Mouse (Mus musculus) midbrain, embryonic 13.5 days (tissue): ENCODE results near the gene Atp10a. TPM values are rescaled to one million over a fixed set of nuclear protein-coding genes. Genes with fewer than 3 reads are reported as not detected.

Experiments used
- ATAC-seq: fragments of 200-750 bp; cut with Nextera tagmentation; 2 replicates; pipeline ENCODE4 v1.8.0; 2017; ENCODE audit warnings: mild to moderate bottlenecking, moderate TSS enrichment, moderate library complexity
- H3K27ac ChIP-seq: fragments of 300-500 bp; sonication (generic); 2 replicates; pipeline ENCODE4 v1.5.1; 2015; ENCODE audit warnings: inconsistent platforms, mild to moderate bottlenecking, moderate library complexity
- H3K27me3 ChIP-seq: fragments of 300-500 bp; sonication (generic); 2 replicates; pipeline ENCODE4 v1.6.1; 2015; ENCODE audit warnings: mild to moderate bottlenecking, inconsistent platforms
- H3K36me3 ChIP-seq: fragments of 300-500 bp; sonication (generic); 2 replicates; pipeline ENCODE4 v1.6.1; 2015; ENCODE audit warnings: mild to moderate bottlenecking, inconsistent platforms
- H3K4me1 ChIP-seq: fragments of 300-500 bp; sonication (generic); replicated peaks from 2 replicates; pipeline ENCODE4 v1.6.1; 2015; ENCODE audit warnings: inconsistent platforms
- H3K4me2 ChIP-seq: fragments of 300-500 bp; sonication (generic); replicated peaks from 2 replicates; pipeline ENCODE4 v1.6.1; 2015; ENCODE audit warnings: moderate library complexity, mild to moderate bottlenecking, inconsistent platforms
- H3K4me3 ChIP-seq: fragments of 300-500 bp; sonication (generic); replicated peaks from 2 replicates; pipeline ENCODE4 v1.5.1; 2015; ENCODE audit warnings: mild to moderate bottlenecking, inconsistent platforms
- H3K9ac ChIP-seq: fragments of 300-500 bp; sonication (generic); replicated peaks from 2 replicates; pipeline ENCODE4 v1.6.1; 2015; ENCODE audit warnings: mild to moderate bottlenecking, inconsistent platforms
- H3K9me3 ChIP-seq: fragments of 300-500 bp; sonication (generic); 2 replicates; pipeline ENCODE4 v1.6.1; 2016; ENCODE audit warnings: mild to moderate bottlenecking, inconsistent platforms
- WGBS: fragments of 180-500 bp; shearing (Covaris S2); methylation state at CpG from one replicate; pipeline ENCODE4 v1.1.7; 2015; 5-methylcytosine and 5-hydroxymethylcytosine counted together
- polyA plus RNA-seq: library from polyadenylated mRNA; unstranded; fragments of >200 nt; fragmentation: Nextera tagmentation; extraction: Ambion mirVana; gene quantifications from 2 replicates; pipeline ENCODE4 v1.2.1, GENCODE M21; 2015

Atp10a gene
- polyA plus RNA-seq: 0.95 and 1.7 TPM in 2 replicates

DNA sequence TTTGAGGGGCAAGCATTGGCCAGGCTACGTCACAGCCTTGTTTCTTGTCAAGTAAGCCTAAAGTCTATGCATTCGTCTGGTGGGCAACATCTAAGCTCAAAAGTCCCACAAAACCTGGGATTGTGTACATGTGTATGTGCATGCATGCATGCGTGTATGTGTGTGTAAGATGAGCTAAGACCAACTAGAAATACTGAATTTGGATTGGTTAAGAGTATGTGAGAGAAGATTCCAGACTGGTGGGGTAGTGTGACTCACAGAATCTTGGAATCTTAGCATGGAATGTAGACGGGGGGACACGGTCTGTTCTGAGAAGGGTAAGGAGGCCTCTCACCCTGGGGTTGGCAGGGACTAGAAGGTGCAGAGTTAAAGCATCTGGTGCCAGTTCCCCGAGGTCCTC lies at the start of gene Atp10a:
TSS of gene Atp10a (plus strand) at position 301 of the 400 bp plus-strand sequence.
- no peak within 1 kb of the TSS for H3K4me3 ChIP-seq
- no peak for ATAC-seq
- 86% methylated on average over 6 of the region's 6 CpGs for WGBS
- H3K9me3 ChIP-seq: no peaks in the 10 kb centered on the region
- H3K27ac ChIP-seq: no peak within 1 kb of the TSS
- no peak within 1 kb of the TSS for H3K4me2 ChIP-seq
- H3K4me1 ChIP-seq: peaks cover 9% of the 10 kb centered on the region
- H3K9ac ChIP-seq: no peak within 1 kb of the TSS
- no peaks in the 10 kb centered on the region for H3K36me3 ChIP-seq
- peaks cover 16% of the 10 kb centered on the region for H3K27me3 ChIP-seq

DNA sequence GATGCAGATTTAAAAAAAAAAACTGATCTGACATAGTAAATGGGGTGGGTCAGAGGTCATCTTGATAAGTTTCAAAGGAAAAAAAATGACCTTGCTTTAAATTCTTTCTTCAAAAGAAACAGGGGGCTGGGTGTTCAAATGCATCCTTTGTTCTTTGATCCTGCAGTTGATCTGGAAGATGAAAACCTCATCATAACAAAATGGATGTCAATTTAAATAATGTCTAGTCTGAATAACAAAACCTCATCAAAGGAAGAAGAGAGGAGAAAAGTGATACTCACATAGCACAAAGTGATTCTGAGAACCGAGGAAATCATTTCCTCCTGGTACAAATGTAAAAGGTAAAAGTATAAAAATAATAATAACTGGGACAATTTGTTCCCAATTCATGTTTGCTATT lies 37.9 kb upstream of the Atp10a start:
- Histone ChIP-seq H3K4me2 (no peak overlapping the region), H3K4me1 (no peaks in the 10 kb centered on the region), H3K27me3 (no peaks in the 10 kb centered on the region), H3K4me3 (no peak overlapping the region), H3K27ac (no peak overlapping the region), H3K36me3 (no peaks in the 10 kb centered on the region), H3K9me3 (no peaks in the 10 kb centered on the region), H3K9ac (no peak overlapping the region)
- WGBS: 84% methylated on average over 1 of the region's 1 CpGs
- ATAC-seq: no peak

DNA sequence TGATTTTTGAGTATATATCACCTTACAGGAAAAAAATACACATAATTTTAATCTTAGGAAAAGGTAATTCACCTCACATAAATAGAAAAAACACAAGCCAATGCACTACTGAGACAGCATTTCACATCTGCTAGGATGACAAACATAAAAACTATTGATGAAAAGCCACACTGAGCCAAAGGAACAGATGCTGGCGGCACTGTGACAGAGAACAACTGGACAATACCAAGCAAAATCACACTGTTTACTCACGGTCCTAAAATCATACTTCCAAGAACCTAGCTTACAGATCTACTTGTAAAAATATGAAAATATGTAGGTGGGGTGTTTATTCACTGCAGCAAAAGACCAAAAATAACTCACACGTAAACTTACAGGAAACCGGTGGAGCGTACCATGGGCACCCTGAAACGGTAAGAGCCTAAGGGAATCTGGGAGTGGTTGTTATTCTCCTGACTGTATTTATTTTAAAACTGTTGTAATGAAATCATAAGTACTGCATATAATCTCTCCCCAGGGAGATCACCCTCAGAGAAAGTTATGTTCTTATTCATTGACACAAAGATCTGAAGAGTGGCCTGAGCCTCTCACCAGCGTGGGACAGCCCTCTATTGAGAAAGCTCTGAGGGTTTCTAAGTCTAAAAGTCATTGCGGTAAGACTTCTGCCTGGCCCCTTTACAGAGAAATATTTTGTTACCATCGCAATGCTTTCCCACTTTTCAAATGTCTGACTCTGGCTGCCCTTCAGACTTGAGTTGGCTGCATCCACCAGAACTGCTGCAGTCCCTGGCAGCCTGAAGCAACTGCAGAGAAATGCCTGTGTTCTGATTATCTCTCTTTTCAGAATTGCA lies 29.4 kb upstream of the Atp10a start:
- H3K4me3 ChIP-seq: no peak overlapping the region
- WGBS: 78% methylated on average over 9 of the region's 9 CpGs
- no peak overlapping the region for H3K27ac ChIP-seq
- H3K4me1 ChIP-seq: no peaks in the 10 kb centered on the region
- no peak overlapping the region for H3K9ac ChIP-seq
- H3K9me3 ChIP-seq: no peaks in the 10 kb centered on the region
- no peak overlapping the region for H3K4me2 ChIP-seq
- no peaks in the 10 kb centered on the region for H3K27me3 ChIP-seq
- ATAC-seq: no peak
- no peaks in the 10 kb centered on the region for H3K36me3 ChIP-seq

DNA sequence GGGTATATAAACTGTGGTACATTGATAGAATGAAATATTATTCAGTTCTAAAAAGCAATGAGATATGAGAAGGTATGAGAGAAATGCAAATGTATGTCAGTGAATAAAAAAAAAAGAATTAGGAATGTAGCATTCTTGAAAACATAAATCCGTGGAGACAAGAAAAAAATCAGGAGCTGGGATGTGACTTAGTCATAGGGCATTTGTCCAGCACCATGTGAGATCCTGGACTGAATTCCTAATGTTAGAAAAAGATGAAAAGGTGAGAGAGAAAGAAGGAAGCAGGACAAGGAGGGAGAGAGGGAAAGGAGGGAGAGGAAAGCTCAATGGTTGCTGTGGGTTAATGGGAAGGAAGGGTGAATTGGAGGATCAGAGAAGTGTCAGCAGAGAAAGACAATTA lies 28.6 kb upstream of the Atp10a start:
- no peaks in the 10 kb centered on the region for H3K36me3 ChIP-seq
- H3K4me2 ChIP-seq: no peak overlapping the region
- no peak overlapping the region for H3K4me3 ChIP-seq
- H3K9ac ChIP-seq: no peak overlapping the region
- no peak overlapping the region for H3K27ac ChIP-seq
- 85% methylated on average over 1 of the region's 1 CpGs for WGBS
- no peaks in the 10 kb centered on the region for H3K9me3 ChIP-seq
- no peaks in the 10 kb centered on the region for H3K4me1 ChIP-seq
- no peaks in the 10 kb centered on the region for H3K27me3 ChIP-seq
- ATAC-seq: no peak

DNA sequence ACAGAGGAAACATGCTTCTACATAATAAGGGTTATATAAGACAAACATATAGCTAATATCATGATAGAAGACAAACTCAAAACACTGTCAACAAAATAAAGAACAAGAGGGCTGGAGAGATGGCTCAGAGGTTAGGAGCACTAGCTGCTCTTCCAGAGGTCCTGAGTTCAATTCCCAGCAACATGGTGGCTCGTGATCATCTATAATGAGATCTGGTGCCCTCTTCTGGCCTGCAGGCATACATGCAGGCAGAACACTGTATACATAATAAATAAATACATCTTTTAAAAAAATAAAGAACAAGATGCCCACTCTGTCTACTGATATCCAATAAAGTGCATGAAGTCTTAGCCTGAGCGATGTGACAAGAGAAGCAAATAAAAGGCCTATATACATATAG lies 26.7 kb upstream of the Atp10a start:
- WGBS: 88% methylated on average over 2 of the region's 2 CpGs
- H3K27ac ChIP-seq: no peak overlapping the region
- no peaks in the 10 kb centered on the region for H3K27me3 ChIP-seq
- H3K4me3 ChIP-seq: no peak overlapping the region
- no peaks in the 10 kb centered on the region for H3K9me3 ChIP-seq
- no peak for ATAC-seq
- no peaks in the 10 kb centered on the region for H3K36me3 ChIP-seq
- H3K9ac ChIP-seq: no peak overlapping the region
- H3K4me1 ChIP-seq: no peaks in the 10 kb centered on the region
- no peak overlapping the region for H3K4me2 ChIP-seq

DNA sequence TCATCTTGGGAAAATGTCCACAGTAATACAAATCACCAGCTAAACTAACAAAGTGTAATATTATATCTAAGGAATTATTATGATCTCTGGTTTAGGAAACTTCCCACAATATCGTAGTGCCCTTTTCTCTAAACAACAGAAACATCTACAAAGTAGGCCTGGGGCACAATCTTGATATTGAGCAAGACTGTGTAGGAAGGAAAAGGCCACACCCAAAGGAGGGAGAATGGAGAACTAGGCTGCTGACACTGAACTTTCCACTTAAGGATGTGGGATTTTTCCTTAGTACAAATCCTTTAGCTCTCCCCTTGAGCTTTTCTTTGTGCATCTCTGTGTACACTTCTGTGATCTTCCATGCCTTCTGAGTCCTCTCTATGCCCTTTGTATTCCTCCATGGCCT lies 22.3 kb upstream of the Atp10a start:
- Histone ChIP-seq H3K27ac (no peak overlapping the region), H3K27me3 (no peaks in the 10 kb centered on the region), H3K36me3 (no peaks in the 10 kb centered on the region), H3K4me3 (no peak overlapping the region), H3K9ac (no peak overlapping the region), H3K9me3 (no peaks in the 10 kb centered on the region), H3K4me1 (no peaks in the 10 kb centered on the region), H3K4me2 (no peak overlapping the region)
- 93% methylated on average over 1 of the region's 1 CpGs for WGBS
- no peak for ATAC-seq

DNA sequence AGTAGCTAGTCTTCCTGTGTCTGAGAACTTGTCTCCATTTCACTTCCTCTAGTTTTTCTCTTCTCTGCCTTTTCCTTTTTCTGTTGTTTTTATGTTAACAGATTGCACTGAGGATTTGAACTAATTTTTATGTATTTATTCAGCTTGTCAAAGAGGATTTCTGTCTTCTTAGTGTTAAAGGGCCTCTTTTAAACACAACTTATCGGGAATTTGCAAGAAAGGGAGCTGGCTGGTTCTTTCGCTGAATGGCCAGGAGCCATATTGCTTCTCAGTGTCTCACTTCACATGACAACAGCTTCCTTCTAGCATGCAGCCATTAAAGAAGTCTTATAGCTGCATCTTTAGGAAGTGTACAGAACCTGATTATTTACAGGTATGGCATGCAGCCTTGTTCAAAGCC lies 16.3 kb upstream of the Atp10a start:
- H3K9me3 ChIP-seq: no peaks in the 10 kb centered on the region
- no peak for ATAC-seq
- H3K4me2 ChIP-seq: no peak overlapping the region
- WGBS: 53% methylated on average over 2 of the region's 2 CpGs
- H3K4me1 ChIP-seq: no peaks in the 10 kb centered on the region
- H3K36me3 ChIP-seq: no peaks in the 10 kb centered on the region
- no peaks in the 10 kb centered on the region for H3K27me3 ChIP-seq
- no peak overlapping the region for H3K4me3 ChIP-seq
- H3K9ac ChIP-seq: no peak overlapping the region
- H3K27ac ChIP-seq: no peak overlapping the region

DNA sequence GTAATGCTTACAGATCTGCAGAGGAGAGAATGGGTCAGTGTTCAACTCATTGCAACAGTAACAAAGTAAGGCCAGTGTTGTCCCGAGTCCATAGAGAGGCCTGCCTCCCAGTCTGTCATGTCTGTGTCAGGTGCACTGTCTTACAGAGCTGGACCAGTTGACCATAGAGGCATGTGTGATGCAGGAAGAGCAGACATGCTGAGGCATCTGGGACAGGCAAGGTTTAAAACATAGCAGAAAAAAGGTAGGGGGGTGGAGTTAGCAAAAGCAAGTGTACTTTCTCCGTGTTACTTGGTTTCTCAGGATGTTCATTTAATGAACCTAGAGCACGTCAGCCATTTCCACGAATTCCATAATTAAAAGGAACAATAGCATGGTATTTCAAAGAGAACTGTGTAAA lies 15.5 kb upstream of the Atp10a start:
- 75% methylated on average over 4 of the region's 4 CpGs for WGBS
- Histone ChIP-seq H3K4me3 (no peak overlapping the region), H3K9ac (no peak overlapping the region)

DNA sequence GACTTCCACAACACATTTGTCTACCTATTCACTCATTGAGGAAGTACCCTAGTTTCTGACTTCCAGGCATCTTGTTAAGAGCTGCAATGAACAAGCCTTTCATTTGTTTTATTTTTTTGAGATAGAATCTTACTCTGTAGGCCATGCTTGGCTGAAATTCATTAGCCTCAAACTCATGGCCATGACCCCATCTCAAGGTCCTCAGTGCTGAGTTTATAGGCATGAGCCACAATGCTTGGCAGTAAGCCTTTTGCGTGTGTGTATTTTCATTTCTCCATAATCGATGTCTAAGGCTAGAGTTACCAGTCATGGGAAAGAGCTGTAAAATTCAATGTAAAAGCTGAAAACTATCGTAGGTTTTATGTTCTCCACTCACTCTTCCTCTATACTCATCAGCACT lies 14.1 kb upstream of the Atp10a start:
- Histone ChIP-seq H3K27me3 (no peaks in the 10 kb centered on the region), H3K4me2 (no peak overlapping the region), H3K9ac (no peak overlapping the region), H3K4me1 (no peaks in the 10 kb centered on the region), H3K9me3 (no peaks in the 10 kb centered on the region), H3K36me3 (no peaks in the 10 kb centered on the region), H3K27ac (no peak overlapping the region), H3K4me3 (no peak overlapping the region)
- 87% methylated on average over 3 of the region's 3 CpGs for WGBS
- no peak for ATAC-seq

More for the DNA sequence above, 15.5 kb upstream of the Atp10a start:
- no peaks in the 10 kb centered on the region for H3K27me3 ChIP-seq
- ATAC-seq: no peak
- H3K4me2 ChIP-seq: no peak overlapping the region
- no peaks in the 10 kb centered on the region for H3K9me3 ChIP-seq
- no peak overlapping the region for H3K27ac ChIP-seq
- no peaks in the 10 kb centered on the region for H3K36me3 ChIP-seq
- H3K4me1 ChIP-seq: no peaks in the 10 kb centered on the region

DNA sequence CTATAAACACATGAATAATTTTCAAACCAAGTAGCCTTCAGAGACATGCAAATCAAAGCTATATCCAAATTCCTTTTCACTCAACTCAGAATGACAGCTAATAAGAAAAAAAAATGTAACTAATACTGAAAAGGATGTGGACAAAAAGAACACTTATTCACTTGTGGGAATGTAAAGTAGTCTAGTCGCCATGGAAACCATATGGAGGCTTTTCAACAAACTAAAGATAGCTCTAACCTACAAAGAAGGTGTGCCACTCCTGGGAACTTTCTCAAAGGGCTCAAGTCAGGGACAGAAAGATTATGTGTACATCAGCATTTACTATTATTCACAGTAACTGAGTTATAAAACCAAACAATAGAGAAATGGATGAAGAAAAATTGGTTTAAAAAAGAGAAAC lies 8.6 kb upstream of the Atp10a start:
- Histone ChIP-seq H3K27ac (no peak overlapping the region), H3K9ac (no peak overlapping the region), H3K4me2 (no peak overlapping the region), H3K9me3 (no peaks in the 10 kb centered on the region), H3K27me3 (no peaks in the 10 kb centered on the region), H3K4me3 (no peak overlapping the region), H3K36me3 (no peaks in the 10 kb centered on the region), H3K4me1 (no peaks in the 10 kb centered on the region)
- ATAC-seq: no peak
- WGBS: 51% methylated on average over 1 of the region's 1 CpGs

DNA sequence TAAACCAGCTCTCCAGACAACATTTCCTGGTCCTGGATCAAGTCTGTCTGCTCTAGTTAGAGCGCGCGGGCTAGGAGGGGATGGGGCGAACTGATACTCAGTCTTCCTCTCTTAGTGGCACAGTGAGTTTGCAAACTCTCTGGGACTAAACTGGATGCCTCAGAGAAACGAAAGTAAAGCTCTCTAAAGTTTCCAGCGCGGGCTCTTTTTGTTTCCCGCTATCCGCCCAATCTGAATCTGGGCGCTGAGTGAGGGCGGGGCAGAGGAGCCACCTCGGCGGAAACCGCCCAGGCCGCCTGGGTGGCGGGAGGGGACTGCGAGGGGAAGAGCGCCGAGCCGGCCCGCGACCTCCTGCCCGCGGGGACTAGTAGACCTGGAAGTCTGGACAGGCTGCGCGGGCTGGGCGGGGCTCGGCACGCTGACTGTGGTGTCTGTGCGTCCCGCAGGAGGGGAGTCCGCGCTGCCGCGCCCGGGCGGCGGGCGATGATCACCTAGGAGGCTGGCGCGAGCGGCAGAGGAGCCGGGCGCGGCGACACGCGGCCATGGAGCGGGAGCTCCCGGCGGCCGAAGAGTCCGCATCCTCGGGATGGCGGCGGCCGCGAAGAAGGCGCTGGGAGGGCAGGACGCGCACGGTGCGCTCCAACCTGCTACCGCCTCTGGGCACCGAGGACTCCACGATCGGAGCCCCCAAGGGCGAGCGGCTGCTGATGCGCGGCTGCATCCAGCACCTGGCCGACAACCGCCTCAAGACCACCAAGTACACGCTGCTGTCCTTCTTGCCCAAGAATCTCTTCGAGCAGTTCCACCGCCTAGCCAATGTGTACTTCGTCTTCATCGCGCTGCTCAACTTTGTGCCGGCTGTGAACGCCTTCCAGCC lies 2.2 kb downstream of the Atp10a start:
- Histone ChIP-seq H3K4me3 (peak overlapping the region; percentile 74), H3K36me3 (no peaks in the 10 kb centered on the region), H3K27me3 (peaks cover 16% of the 10 kb centered on the region), H3K27ac (no peak overlapping the region), H3K4me1 (peaks cover 9% of the 10 kb centered on the region), H3K4me2 (peak overlapping the region; percentile 87), H3K9ac (peak overlapping the region; percentile 75), H3K9me3 (no peaks in the 10 kb centered on the region)
- ATAC-seq: peak; percentile 91
- WGBS: under 1% methylated on average over 81 of the region's 81 CpGs

DNA sequence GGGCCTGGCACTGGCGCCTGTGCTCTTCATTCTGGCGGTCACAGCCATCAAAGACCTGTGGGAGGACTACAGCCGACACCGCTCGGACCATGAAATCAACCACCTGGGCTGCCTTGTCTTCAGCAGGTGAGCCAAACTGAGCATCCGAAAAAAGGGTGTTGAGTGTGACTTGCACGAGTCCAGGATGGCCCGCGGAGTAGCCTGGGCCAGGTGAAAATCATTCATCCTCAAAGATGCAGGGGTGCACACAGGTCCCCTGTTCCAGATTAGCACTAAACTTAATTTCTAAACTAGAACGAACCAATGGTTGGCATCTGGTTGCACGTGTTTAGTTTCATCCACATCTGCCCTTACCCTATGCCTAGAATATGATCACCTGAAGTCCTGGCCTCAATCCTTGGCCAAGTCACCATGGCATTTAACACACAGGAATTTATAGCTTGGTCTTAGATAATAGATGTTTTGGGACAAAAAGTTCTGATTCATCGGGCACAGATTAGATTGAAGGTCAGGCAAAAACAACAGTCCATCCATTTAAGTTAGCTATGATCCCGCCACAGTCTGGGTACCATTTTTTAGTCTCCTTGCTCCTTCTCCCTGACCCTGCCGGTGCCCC lies 2.9 kb downstream of the Atp10a start:
- Histone ChIP-seq H3K9ac (peak overlapping the region; percentile 75), H3K4me3 (peak overlapping the region; percentile 74), H3K27me3 (peaks cover 16% of the 10 kb centered on the region), H3K27ac (no peak overlapping the region), H3K36me3 (no peaks in the 10 kb centered on the region), H3K9me3 (no peaks in the 10 kb centered on the region), H3K4me1 (peaks cover 9% of the 10 kb centered on the region), H3K4me2 (peak overlapping the region; percentile 87)
- WGBS: 29% methylated on average over 14 of the region's 14 CpGs
- ATAC-seq: no peak; the same call in 1 of the 2 replicates
